Mouse (Mus musculus) hindbrain, embryonic 14.5 days (tissue): ENCODE data around the gene Hibadh. TPM values are rescaled to one million over a fixed set of nuclear protein-coding genes. Genes with fewer than 3 reads are reported as not detected.
A peak's percentile ranks its signal among the peaks of the same experiment; 100 is the strongest.
"Not testable (repeated sequence)": the region's sequence is repeated elsewhere in the genome, so short reads cannot be mapped to it uniquely, and the experiment has no call there.

Experiments
- ATAC-seq: fragments of 200-750 bp; cut with Nextera tagmentation; 2 replicates; pipeline ENCODE4 v1.8.0; 2017; ENCODE audit warnings: moderate number of reproducible peaks, mild to moderate bottlenecking, moderate TSS enrichment, moderate library complexity; ENCODE audit not compliant: low FRiP score
- DNase-seq: peaks from one replicate; pipeline ENCODE4 v3.0.0-alpha.2; 2015; ENCODE audit warnings: low spot score
- H3K27ac ChIP-seq: fragments of 300-500 bp; sonication (generic); 2 replicates; pipeline ENCODE4 v1.5.1; 2014; ENCODE audit warnings: mild to moderate bottlenecking, moderate library complexity
- H3K27me3 ChIP-seq: fragments of 300-500 bp; sonication (generic); 2 replicates; pipeline ENCODE4 v1.6.1; 2014; ENCODE audit warnings: mild to moderate bottlenecking, low read length, mixed read lengths; ENCODE audit not compliant: control insufficient read depth, insufficient read depth
- H3K36me3 ChIP-seq: fragments of 300-500 bp; sonication (generic); replicated peaks from 2 replicates; pipeline ENCODE4 v1.6.1; 2014; ENCODE audit not compliant: control insufficient read depth, insufficient read depth
- H3K4me1 ChIP-seq: fragments of 300-500 bp; sonication (generic); replicated peaks from 2 replicates; pipeline ENCODE4 v1.6.1; 2014; ENCODE audit warnings: antibody characterized with exemption, low read length, mixed read lengths; ENCODE audit not compliant: control insufficient read depth, insufficient read depth
- H3K4me2 ChIP-seq: fragments of 300-500 bp; sonication (generic); replicated peaks from 2 replicates; pipeline ENCODE4 v1.6.1; 2014; ENCODE audit warnings: mild to moderate bottlenecking, moderate library complexity
- H3K4me3 ChIP-seq: fragments of 300-500 bp; sonication (generic); replicated peaks from 2 replicates; pipeline ENCODE4 v1.5.1; 2014; ENCODE audit warnings: mild to moderate bottlenecking, low read length
- H3K9ac ChIP-seq: fragments of 300-500 bp; sonication (generic); 2 replicates; pipeline ENCODE4 v1.6.1; 2014
- H3K9me3 ChIP-seq: fragments of 300-500 bp; sonication (generic); 2 replicates; pipeline ENCODE4 v1.6.1; 2016; ENCODE audit warnings: low read length; ENCODE audit not compliant: control insufficient read depth
- WGBS: fragments of 180-500 bp; shearing (Covaris S2); extraction: QIAGEN DNeasy Blood & Tissue Kit; methylation state at CpG from one replicate; pipeline ENCODE4 v1.1.7; 2014; 5-methylcytosine and 5-hydroxymethylcytosine counted together
- polyA plus RNA-seq: library from polyadenylated mRNA; unstranded; fragments of >200 nt; fragmentation: Nextera tagmentation; extraction: Ambion mirVana; gene quantifications from 2 replicates; pipeline ENCODE4 v1.2.1, GENCODE M21; 2014

The Hibadh gene
- 45.3 and 48.0 TPM in 2 replicates for polyA plus RNA-seq

DNA sequence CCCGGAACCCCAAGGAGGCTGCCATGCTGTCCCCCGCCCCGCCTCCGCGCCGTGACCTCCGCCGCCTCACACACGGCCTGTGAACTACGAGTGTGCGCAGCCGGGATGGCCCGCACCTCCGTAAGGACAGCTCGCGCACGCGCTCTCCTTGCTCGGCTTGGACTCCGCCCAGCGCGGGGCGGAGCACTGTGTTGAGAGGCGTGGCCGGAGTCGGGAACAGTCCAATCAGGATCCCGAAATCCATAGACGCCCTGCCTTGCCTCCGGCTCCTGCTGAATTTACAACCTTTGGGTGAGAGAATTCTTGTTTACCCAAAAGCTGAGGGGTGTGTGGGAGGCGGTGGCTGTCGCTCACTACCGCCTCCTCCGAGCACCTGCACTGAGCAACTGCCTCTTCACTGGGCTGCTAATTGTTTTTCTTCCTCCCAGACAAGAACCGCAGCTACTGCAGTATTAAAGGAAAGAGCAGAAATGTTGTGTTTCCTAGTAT lies at the start of gene Hibadh:
Gene Hibadh (minus strand): TSS at position 166 of the 489 bp plus-strand sequence.
- H3K27ac ChIP-seq = peak within 1 kb of the TSS; percentile 68
- WGBS = under 1% methylated on average over 34 of the region's 34 CpGs
- H3K9me3 ChIP-seq = no peaks in the 10 kb centered on the region
- H3K4me3 ChIP-seq = peak within 1 kb of the TSS; percentile 61
- no peaks in the 10 kb centered on the region for H3K36me3 ChIP-seq
- peak within 1 kb of the TSS; percentile 70 for H3K9ac ChIP-seq
- ATAC-seq = peak; percentile 100
- DNase-seq = peak; percentile 98
- H3K27me3 ChIP-seq = no peaks in the 10 kb centered on the region
- peaks cover 14% of the 10 kb centered on the region for H3K4me1 ChIP-seq
- H3K4me2 ChIP-seq = peak within 1 kb of the TSS; percentile 77

DNA sequence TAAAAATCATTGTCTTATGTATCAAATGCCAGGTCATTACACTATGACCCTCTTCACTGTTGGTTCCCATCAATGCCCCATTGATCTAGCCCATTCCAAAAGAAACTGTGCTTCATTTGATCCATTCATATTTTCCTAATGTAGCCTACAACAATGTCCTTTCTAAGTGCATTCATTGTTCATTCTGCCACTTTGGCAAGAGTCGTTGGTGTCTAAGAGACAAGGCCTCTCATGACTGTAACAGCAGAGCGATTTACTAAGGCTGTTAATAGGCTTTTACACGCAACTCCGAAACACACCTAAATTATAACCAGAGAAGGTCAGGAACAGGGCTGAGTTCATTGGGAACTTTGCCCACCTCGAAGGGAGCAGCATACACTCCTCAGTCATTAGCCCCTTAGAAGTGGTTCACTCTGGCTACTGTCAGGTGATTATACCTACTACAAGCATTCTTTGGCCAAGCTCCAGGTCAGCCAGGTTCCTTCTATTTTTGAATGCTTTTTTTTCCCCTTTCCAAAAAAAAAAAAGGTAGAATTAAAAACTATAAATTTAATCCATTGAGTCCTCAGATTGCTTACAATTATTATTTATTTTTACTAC lies 46.8 kb upstream of the Hibadh start:
- Histone ChIP-seq H3K4me2 (no peak overlapping the region), H3K27ac (no peak overlapping the region), H3K36me3 (no peaks in the 10 kb centered on the region), H3K27me3 (no peaks in the 10 kb centered on the region), H3K4me3 (no peak overlapping the region), H3K4me1 (no peaks in the 10 kb centered on the region), H3K9ac (no peak overlapping the region), H3K9me3 (no peaks in the 10 kb centered on the region)
- WGBS = 71% methylated on average over 5 of the region's 5 CpGs
- ATAC-seq (no peak), DNase-seq (no peak)

DNA sequence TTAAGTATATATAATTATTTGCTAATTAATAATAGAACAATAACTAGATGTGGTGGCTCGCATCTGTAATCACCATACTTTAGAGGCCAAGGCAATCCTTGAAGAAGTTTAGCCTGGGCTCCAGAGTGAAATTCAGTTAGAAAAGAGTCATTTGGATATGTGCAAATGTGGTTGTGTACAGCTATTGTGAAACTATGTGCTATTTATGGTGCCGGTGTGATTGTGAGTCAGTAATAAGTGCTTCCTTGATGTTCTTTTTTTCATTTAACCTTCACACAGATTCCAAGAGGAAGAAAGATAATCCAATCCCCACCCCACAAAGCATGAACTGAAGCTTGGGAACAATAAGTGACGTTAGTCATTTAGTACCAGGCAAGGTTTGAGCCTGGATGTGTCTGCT lies 42.4 kb upstream of the Hibadh start:
- H3K9me3 ChIP-seq = no peaks in the 10 kb centered on the region
- H3K9ac ChIP-seq = no peak overlapping the region
- H3K4me1 ChIP-seq = no peaks in the 10 kb centered on the region
- 94% methylated on average over 3 of the region's 3 CpGs for WGBS
- H3K27ac ChIP-seq = no peak overlapping the region
- no peak for DNase-seq
- H3K27me3 ChIP-seq = no peaks in the 10 kb centered on the region
- H3K4me2 ChIP-seq = no peak overlapping the region
- H3K36me3 ChIP-seq = no peaks in the 10 kb centered on the region
- H3K4me3 ChIP-seq = no peak overlapping the region
- no peak for ATAC-seq

DNA sequence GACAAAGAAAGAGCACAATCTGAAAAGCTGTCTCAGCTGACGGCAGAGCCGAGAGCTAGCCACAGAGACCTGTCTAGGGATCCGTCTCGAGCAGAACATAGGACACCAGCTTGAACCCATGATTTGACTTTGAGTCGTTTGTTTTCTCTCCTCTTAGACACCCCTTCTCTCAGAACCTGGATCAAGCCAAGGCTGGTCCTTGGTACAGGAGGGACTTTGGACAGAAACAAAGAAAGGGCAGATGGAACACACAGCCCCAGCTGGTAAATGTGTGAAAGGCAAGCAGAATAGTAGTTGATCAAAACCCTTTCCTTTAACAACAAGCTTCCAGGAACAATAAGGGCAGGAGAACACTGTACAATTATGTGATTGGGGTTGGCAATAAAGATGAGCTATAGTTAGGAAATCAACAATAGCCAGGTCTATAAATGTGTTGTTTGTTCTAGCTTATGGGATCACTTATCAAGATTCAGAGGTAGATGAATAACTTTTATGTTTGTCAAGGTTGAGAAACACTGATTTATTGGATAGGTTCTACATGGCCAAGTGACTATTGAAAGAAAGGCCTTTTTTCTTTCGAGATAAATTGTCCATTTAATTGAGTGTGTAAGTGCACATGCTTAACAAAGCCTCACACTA lies 41.8 kb upstream of the Hibadh start:
- H3K9me3 ChIP-seq = no peaks in the 10 kb centered on the region
- H3K27me3 ChIP-seq = no peaks in the 10 kb centered on the region
- H3K27ac ChIP-seq = no peak overlapping the region
- WGBS = 76% methylated on average over 6 of the region's 6 CpGs
- no peak overlapping the region for H3K4me3 ChIP-seq
- H3K4me2 ChIP-seq = no peak overlapping the region
- no peak overlapping the region for H3K9ac ChIP-seq
- no peaks in the 10 kb centered on the region for H3K36me3 ChIP-seq
- H3K4me1 ChIP-seq = no peaks in the 10 kb centered on the region
- DNase-seq (no peak), ATAC-seq (no peak)

DNA sequence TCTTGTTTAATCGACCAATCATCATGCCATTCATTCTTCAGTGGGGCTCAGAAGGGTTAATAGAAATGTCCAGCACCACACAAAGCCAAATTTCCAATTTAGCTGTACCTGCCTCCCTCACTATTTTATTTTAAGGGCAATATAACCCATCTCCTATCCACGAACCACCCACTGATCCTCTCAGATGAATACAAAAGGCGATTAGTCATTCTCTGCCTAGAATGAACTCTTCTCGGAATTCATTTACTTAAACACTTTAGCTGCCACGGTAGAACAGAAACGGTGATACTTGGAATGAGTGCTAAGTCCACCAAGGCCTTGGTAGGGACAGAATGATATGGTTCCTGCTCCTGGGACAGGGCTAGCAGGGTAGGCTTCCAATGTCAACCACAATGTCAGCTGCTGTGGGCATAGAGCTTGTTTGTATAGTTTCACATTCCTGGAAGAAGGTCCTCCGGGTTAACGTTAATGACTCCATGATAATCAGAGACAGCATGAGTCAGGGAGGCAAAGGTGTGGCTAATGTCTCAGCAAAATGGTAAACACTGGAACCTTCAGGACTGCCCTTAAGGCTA lies 40.4 kb upstream of the Hibadh start:
- Histone ChIP-seq H3K27me3 (no peaks in the 10 kb centered on the region), H3K9ac (no peak overlapping the region), H3K4me2 (no peak overlapping the region), H3K36me3 (no peaks in the 10 kb centered on the region), H3K4me1 (no peaks in the 10 kb centered on the region), H3K4me3 (no peak overlapping the region), H3K27ac (no peak overlapping the region), H3K9me3 (no peaks in the 10 kb centered on the region)
- no peak for DNase-seq
- no peak for ATAC-seq
- WGBS = 58% methylated on average over 8 of the region's 8 CpGs

DNA sequence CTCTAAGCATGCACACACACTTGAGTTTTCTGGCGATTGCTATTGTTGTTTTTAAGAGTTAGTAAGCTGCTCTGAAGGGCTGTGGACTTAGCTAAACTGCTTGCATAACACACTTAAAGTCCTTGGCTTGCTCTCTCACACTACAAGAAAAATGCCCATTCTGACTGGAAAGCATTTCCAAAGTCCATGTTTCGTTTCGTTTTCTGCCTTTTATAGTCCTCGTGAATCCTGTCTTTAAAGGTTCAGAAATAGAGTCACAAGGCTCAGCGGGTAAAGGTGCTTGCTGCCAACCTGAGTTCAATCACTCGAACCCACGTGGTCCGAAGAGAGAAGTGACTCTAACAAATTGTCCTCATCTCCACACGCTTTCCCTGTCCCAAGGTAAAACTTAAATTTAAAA lies 39.4 kb upstream of the Hibadh start:
- H3K27me3 ChIP-seq = no peaks in the 10 kb centered on the region
- H3K4me3 ChIP-seq = no peak overlapping the region
- H3K4me2 ChIP-seq = no peak overlapping the region
- H3K9me3 ChIP-seq = no peaks in the 10 kb centered on the region
- ATAC-seq (no peak), DNase-seq (no peak)
- H3K36me3 ChIP-seq = no peaks in the 10 kb centered on the region
- no peaks in the 10 kb centered on the region for H3K4me1 ChIP-seq
- H3K27ac ChIP-seq = no peak overlapping the region
- no peak overlapping the region for H3K9ac ChIP-seq
- 86% methylated on average over 9 of the region's 9 CpGs for WGBS

DNA sequence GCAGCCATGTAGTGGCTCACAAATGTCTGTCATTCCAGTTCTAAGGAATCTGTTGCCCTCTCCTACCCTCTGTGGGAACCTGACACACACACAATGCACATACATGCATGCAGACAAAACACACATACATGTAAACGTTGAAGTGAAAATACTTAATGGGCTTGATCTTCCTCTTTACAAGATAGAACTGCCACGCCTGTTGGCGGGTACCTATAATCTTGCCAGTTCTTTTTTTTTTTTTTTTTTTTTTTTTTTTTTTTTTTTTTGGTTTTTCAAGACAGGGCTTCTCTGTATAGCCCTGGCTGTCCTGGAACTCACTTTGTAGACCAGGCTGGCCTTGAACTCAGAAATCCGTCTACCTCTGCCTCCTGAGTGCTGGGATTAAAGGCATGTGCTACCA lies 37.3 kb upstream of the Hibadh start:
- not testable (repeated sequence) for H3K4me2 ChIP-seq, H3K27me3 ChIP-seq, ATAC-seq, H3K4me3 ChIP-seq, H3K9me3 ChIP-seq, H3K9ac ChIP-seq, H3K27ac ChIP-seq, DNase-seq, H3K36me3 ChIP-seq, H3K4me1 ChIP-seq
- WGBS = 86% methylated on average over 4 of the region's 4 CpGs

DNA sequence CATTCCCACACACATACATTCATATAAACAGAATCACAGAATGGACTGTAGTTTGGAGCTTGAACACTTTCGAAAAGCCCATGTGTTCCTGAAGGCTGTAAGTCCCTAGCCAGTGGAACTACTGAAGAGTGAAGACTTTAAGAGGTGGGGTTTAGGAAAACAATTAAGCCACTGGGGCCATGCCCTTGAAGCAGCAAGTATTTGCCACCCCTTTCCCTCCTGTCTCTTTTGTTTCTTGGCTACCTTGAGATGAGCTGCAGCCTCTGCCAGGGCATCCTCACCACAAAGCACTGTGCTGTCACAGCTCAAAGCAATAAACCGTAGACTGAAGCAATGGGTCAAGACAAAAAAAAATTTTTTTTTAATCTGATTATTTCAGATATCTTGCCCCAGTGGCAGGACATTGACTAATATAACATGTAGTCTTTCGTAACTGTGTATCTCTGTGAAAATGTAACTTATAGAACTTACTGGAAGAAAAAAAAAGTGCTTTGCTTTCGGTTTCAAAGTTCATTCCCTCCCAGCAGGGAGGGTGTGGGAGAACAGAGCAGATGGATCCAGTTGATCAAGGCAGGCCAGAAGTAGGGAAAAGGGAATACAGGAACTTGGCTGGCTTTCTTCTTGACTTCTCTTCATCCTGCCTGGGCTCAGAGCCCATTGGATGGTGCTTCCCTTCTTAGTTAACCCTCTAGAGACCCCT lies 35.2 kb upstream of the Hibadh start:
- Histone ChIP-seq H3K4me2 (no peak overlapping the region), H3K9me3 (no peaks in the 10 kb centered on the region), H3K27me3 (no peaks in the 10 kb centered on the region), H3K4me3 (no peak overlapping the region), H3K36me3 (no peaks in the 10 kb centered on the region), H3K9ac (no peak overlapping the region), H3K27ac (no peak overlapping the region), H3K4me1 (no peaks in the 10 kb centered on the region)
- DNase-seq (no peak), ATAC-seq (no peak)
- 77% methylated on average over 4 of the region's 4 CpGs for WGBS

DNA sequence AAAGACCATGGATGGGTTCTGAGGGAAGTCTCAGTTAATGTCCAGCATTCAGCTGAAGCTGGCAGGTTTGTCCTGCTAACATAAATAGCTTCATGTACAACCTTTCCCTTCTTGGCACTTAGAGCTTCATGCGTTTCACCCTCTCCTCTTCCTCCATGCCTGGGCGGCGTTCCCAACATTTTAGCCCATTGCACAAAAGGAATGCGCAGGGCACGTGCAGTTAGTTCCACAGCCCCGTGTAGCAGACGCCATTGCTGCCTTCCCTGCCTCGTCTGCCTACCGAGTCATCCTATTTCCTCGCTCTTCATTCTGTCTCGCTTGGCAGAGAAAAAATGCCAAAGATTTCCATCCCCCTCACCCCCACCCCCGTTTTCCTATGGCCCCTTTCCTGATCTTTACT lies 34.4 kb upstream of the Hibadh start:
- 83% methylated on average over 12 of the region's 12 CpGs for WGBS
- Histone ChIP-seq H3K9ac (no peak overlapping the region), H3K9me3 (no peaks in the 10 kb centered on the region), H3K4me2 (no peak overlapping the region), H3K27me3 (no peaks in the 10 kb centered on the region), H3K4me1 (no peaks in the 10 kb centered on the region), H3K4me3 (no peak overlapping the region), H3K36me3 (no peaks in the 10 kb centered on the region), H3K27ac (no peak overlapping the region)
- no peak for DNase-seq
- no peak for ATAC-seq
